Mouse (Mus musculus): ENCODE results near the gene Smg6. TPM values are rescaled to one million over a fixed set of nuclear protein-coding genes. Genes with fewer than 3 reads are reported as not detected.
"Not testable (repeated sequence)": the region's sequence is repeated elsewhere in the genome, so short reads cannot be mapped to it uniquely, and the experiment has no call there.

Gene Smg6
- total RNA-seq, 2 experiments from 2014 or later, result 13.4 to 18.3 TPM

DNA sequence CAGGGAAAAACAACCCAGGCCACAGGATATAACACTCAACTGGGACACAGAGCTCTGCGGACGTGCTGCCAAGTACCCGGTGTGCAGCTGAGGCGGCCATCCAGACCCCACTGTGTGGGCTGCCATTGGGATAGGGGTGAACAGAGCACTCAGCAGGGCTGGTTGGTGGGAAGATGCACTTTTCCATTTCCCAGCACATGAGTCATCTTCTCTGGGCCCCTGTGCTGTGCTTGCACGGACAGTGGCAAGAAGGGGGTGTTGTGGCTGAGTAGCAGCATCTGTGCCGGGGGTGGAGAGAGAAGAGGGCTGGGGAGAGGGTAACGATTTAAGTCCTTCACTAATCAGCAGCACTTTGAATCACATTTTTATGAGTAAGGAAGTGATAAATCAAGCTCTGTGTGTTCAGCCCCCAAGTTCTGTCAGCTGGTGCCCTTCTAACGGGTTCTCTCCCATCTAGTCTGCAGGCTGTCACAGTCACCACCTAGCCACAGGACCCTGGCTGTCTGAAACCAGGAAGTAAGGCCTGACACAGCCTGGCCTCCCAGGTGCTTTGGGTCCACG lies 66.9 kb downstream of the Smg6 start:
- ATAC-seq (ENCODE audit: poor library complexity, severe bottlenecking), result no peak

- ATAC-seq (ENCODE audit: poor library complexity, severe bottlenecking), result no peak
Observed at GRCm38 (mm10) chr11:74994141-74994540, 68.5 kb downstream of the Smg6 start.

DNA sequence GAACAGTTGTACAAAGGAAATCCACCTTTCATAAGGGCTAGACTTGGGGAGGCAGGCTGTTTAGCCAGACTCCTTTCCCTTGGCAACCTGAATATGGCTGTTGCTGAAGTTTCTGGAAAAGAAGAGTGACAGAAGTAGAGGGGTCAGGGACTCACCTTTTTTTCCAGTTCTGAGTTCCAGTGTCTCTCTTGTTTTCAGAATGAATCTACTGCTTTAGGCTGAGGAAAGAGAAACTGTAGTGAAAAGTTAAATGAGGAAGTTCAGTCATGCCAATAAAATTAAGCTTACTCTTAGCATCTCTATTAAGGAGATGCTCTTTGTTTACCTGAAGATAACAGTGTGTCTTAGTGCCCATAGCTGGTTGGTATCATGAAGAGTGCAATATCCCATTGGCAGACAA lies 69.2 kb downstream of the Smg6 start:
- no peak for ATAC-seq (ENCODE audit: poor library complexity, severe bottlenecking)

GRCm38 (mm10) chr11:74996482-74996881 lies 70.9 kb downstream of the Smg6 start:
- ATAC-seq (ENCODE audit: poor library complexity, severe bottlenecking), result no peak

DNA sequence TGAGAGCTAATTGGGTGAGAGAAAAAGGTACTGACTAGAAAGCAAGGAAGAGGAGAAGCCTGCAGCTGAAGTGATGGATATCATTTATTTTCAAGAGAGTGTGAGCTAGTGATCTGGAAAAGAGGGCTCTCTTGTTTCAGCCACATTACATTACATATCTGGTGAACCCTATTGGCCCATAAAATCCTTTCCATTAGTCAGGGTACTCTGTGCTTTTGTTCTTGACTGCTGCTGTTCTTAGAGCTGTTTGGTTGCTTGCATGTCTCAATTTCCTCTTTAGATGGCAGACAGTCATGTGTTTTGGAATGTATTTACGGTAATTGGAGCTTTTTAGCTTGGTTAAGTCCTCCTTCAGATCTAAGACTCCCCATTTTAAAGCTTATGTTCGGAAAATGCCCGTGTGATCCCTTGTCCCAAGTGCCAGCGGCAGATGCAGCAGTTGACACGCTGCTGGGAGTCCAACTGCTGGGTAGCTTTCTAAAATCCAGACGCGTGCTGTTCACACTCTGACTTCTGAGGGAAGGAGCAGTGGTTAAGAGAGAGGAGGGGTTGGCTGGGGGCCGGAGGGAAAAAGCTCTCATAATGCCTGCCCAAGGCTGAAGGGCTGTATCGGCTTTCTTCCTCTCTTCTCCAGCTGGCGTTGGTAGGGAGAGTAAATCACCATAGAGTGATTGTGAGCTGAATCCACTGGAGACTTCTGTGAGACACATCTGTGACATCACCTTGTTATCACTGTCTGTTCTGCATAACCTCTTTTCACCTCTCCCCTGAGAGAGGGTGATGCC lies 75.4 kb downstream of the Smg6 start:
- no peak for ATAC-seq (ENCODE audit: poor library complexity, severe bottlenecking)

- no peak for ATAC-seq (ENCODE audit: poor library complexity, severe bottlenecking)
Observed at GRCm38 (mm10) chr11:75008270-75008669, 82.6 kb downstream of the Smg6 start.

DNA sequence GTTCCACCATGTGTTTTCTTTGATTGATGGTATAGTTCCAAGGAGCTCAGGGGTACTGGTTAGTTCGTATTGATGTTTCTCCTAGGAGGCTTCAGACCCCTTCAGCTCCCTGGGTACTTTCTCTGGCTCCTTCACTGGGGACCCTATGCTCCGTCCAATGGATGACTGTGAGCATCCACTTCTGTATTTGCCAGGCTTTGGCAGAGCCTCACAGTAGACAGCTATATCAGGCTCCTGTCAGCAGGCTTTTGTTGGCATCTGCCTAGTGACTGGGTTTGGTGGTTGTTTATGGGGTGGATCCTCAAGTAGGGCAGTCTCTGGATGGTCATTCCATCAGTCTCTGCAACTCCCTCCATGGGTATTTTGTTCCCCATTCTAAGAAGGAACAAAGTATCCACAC lies 83.9 kb downstream of the Smg6 start:
- ATAC-seq (ENCODE audit: poor library complexity, severe bottlenecking), result not testable (repeated sequence)

DNA sequence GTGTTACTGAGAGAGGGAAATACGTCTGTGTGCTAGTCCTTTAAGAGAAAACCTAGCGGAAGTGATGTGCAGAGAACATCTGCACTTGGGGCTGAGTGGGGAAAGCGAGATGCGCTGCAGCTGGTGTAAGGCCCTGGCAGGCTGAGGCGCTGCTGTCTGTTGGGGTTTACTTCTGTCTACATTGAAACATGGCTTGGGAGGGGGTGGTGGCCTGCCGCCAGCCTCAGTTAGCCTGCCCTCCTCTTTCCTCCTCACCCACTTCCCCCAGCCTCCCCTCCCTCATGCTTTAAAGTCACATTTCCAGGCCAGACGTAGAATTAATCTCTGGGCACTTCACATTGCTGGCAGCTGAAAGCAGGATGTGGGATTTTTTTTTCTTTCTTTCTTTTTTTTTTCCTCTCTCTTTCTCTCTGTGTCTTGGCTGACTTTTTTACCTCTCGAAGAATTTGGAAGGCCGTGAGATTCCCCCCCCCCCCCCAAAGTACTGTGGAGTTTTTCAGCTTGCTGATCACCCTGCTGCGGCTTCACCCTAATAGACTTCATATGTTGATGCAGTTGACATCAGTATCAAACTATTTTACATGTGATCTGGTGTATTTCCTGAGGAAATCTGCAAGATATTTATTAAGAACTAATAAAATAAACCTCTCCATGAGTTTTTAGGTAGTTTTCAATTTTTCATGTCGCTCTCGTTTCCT lies 87.5 kb downstream of the Smg6 start:
- peak; percentile 51 for ATAC-seq (ENCODE audit: poor library complexity, severe bottlenecking)

DNA sequence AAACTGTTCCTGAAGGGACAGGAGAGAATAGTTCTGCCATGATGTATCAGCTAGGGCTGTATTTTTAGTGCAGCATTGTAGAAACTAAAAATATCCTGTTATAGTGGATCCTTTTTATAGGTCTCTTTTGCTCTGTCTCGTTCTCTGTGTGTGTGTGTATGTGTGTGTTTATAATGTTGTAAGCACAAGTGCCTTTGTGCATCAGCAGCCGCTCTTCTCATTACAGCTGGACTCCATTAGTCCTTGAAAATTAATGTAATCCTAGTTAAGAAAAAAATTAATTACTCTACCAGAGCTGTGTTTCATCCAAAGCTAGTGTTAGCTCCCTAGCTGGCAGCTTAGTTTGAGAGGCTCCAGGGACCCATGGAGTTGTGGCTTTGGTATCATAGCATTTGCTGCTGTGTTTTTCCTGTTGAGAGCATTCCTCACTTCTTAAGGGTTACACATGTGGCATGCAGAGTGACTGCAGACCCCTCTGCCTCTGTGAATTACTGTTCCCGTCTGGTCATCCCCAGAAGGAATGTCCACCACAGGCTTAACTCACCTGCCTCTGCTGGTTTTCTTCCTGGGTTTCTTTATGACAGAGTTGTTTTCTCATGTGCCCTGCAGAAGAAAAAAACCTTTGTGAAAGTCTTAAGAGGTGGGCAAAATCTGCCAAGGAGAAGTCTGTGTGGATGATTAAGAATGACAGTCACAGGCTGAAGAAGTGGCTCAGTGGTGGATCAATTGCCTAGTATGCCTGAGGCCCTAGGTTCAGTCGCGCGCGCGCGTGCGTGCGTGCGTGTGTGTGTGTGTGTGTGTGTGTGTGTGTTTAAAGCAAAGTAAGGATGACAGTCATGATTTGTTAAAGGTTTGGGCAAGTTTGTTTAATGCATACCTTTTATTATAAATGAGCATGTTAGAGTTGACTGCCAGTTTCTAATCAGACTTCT lies 88.4 kb downstream of the Smg6 start:
- no peak for ATAC-seq (ENCODE audit: poor library complexity, severe bottlenecking)

DNA sequence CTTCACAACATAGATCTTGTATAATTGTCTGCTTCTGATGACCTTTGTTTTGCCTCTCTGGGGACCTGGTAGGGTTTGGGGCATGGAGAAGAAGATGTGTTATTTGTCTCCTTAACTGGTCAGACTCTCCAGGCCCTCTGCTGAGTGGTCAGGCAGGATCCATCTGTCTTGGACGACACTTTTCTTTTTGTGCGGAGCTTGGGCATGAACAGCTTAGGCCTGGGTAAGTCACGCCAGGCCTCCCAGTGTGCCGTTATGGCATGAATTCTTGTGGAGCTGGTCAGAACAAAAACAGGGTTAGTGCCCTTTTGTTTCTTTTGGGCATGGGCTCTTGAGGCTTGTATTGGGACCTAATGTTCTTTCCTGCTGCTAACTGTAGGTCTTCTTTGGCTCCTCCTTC lies 89.2 kb downstream of the Smg6 start:
- ATAC-seq (ENCODE audit: poor library complexity, severe bottlenecking), result no peak

- ATAC-seq (ENCODE audit: poor library complexity, severe bottlenecking), result no peak
Observed at GRCm38 (mm10) chr11:75015453-75015871, 89.8 kb downstream of the Smg6 start.

DNA sequence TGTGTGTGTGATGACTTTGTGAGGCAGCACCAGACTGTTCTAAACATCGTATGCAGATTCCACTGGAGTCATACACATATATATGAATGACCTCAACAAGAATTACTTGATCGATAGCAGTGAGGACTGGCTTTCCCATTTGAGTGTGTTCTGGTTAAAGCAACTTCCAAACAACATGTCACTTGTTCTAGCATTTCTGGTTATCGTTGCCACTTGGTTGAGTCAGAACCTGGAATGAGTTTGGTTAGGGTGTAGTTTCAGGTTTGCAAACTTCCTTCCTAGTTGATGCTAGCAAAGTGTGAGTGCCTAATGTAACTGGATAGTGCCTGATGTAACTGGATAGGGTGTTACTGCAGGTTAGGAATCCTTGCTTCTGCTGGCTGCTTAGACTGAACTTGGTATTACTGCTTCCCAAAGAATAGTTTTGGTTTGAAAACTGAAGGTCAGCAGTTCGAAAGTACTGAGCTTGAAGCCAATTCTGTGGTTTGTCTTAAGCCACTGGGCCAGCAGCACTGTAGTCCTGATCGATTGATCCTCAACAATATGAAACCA lies 90.8 kb downstream of the Smg6 start:
- no peak for ATAC-seq (ENCODE audit: poor library complexity, severe bottlenecking)

DNA sequence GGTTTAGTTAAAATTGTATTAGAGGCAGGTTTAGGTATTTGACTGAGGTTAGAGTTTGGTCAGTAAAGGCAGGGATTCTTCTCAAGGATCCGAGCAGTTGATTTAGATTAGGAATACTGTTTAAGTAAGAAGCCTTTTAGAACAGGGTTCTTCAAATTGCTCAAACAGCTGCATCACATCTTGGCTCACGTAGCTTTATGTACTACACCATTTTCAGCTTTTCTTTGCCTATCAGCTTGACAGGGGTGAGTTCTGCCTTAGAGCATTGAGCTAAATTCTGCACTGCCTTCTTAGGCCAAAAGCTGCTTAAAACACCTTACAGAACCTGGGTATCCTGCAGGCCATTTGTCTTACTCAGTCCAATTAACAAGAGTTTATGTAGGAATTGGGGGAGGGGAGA lies 92.2 kb downstream of the Smg6 start:
- ATAC-seq (ENCODE audit: poor library complexity, severe bottlenecking), result no peak

DNA sequence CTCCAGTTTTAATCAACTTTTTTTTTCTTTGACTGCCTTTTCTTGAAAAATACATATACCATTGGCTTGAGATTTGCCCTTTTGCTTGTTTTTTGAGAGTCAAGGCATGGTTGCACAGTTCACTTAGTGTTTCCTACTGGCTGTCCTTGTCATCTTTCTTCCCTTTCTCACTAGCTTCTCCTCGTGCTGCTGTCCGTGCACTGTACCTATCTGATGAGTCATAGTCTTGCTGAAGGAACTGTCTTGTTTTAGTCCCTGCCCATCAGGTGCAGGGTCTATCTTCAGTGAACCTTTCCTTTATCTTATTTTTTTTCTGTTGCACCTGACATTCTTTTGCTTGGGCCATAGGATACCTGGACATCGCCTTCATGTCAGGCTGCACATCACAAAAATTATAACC lies 101.4 kb downstream of the Smg6 start:
- no peak for ATAC-seq (ENCODE audit: poor library complexity, severe bottlenecking)

DNA sequence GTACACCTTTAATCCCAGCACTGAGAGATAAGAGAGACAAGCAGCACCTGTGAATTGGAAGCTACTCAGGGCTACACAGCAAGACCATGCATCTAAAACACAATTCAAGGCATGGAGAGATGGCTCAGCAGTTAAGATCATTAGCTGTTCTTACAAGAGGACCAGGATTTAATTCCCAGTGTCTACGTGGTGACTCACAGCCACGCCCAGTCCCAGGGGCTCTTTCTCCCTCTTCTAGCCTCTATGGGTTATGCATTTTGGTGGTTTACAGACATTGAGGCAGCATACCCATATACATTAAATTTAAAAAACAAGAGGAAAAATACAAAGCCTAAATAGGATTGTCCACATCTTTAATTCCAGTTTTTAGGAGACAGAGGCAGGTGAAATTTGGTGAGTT lies 102.0 kb downstream of the Smg6 start:
- no peak for ATAC-seq (ENCODE audit: poor library complexity, severe bottlenecking)

DNA sequence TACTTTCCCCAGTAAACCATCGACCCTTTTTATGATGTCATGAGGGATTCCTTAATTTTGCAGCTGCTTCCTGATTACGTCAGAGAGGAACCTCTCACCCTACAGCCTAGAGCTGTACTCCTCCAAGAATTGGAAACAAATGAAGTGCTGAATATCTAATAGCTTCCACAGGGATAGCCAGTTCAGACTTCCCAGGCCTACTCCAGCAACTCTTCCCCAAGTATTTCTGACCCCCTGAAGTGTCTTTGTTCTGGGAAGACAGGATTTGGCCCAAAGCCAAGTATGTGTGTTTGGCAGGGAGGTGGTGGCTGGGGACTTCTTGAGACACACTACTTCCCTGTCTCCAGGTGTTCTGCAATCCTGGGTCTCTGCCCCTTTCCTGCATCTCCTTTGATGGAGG lies 105.6 kb downstream of the Smg6 start:
- ATAC-seq (ENCODE audit: poor library complexity, severe bottlenecking), result no peak

- no peak for ATAC-seq (ENCODE audit: poor library complexity, severe bottlenecking)
Observed at GRCm38 (mm10) chr11:75032946-75033345, 107.3 kb downstream of the Smg6 start.

DNA sequence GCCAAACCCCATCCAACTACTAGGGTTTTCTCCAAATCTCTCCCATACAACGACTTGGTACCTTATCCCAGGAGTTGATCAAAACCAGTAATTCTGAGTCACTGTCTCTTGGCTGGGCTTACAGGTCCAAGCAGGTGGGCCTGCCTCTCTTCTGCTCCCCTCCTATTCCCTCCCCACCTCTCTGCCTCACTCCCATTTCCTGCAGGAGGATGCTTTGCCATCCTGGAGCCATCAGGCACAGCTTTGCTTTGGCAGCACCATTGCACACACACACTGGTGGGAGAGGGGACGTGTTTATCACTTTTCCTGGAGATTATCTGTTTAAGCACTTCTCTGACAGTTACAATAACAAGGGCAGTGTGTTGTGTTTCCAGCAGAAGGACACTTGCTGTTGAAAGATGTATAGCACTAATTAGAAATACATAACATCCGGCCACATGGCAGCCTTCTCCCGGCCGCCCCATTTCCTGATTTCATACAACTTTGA lies 108.0 kb downstream of the Smg6 start:
- no peak for ATAC-seq (ENCODE audit: poor library complexity, severe bottlenecking)

DNA sequence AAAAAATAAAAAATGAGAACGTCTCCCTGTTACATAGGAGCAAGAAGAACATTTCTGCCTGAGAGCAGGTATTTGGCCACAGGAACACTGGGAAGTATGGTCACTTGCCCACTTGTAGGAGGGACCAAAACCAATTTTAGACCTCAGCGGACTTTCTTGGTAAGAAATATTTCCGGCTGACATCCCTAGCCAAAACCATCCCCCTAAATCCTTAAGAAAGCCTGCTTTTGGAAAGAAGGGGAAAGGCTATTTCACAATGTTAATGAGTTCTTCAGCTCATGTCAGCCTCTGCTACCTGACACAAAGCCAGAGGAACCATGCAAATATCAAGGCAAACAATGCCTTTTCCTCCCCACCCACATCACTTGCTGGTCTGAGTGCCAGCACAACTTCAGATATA lies 108.5 kb downstream of the Smg6 start:
- ATAC-seq (ENCODE audit: poor library complexity, severe bottlenecking), result no peak

DNA sequence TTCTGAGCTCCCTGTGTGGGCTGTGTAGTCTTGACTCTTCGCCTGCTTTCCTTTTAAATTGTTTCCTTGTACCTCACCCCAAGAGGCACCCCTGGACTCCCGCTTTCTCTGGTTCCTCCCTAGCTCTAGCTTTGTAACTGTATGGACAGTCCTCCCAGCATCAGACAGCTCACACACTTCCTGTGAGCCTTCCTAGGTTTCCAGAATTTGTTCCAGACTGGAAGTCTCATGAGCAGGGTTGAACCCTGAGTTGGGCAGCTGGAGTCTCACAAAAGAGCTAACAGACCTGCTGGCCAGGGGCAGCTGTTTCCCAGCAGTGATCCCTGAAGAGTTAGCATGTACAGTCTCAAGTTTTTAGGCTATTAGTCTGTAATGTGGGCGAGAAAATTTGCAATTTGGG lies 118.7 kb downstream of the Smg6 start:
- no peak for ATAC-seq (ENCODE audit: poor library complexity, severe bottlenecking)

GRCm38 (mm10) chr11:75045822-75046221 lies 120.2 kb downstream of the Smg6 start:
- no peak for ATAC-seq (ENCODE audit: poor library complexity, severe bottlenecking)
